Mouse (Mus musculus): ENCODE data around the gene Amn1.
"Not testable (repeated sequence)": the region's sequence is repeated elsewhere in the genome, so short reads cannot be mapped to it uniquely, and the experiment has no call there.

The Amn1 gene

GRCm38 (mm10) chr6:149154116-149155030 is 34.1 kb downstream of the Amn1 start:
- CTCF ChIA-PET = no interaction called here

- CTCF ChIA-PET = no interaction called here
Observed at GRCm38 (mm10) chr6:149153473-149154115, 34.9 kb downstream of the Amn1 start.

GRCm38 (mm10) chr6:149152119-149152518 is 36.4 kb downstream of the Amn1 start:
- CTCF ChIA-PET = no interaction called here

GRCm38 (mm10) chr6:149148436-149149229 is 39.9 kb downstream of the Amn1 start:
- CTCF ChIA-PET = no interaction called here

- CTCF ChIA-PET = no interaction called here
Observed at GRCm38 (mm10) chr6:149145143-149145542, 43.4 kb downstream of the Amn1 start.

GRCm38 (mm10) chr6:149141393-149142173 is 46.9 kb downstream of the Amn1 start:
- CTCF ChIA-PET = no interaction called here

- CTCF ChIA-PET = no interaction called here
Observed at GRCm38 (mm10) chr6:149139471-149139870, 49.0 kb downstream of the Amn1 start, which contains the start of gene Etfbkmt. Gene Etfbkmt (plus strand): TSS chr6:149139849.

- CTCF ChIA-PET = no interaction called here
Observed at GRCm38 (mm10) chr6:149139011-149139410, 49.5 kb downstream of the Amn1 start.

- CTCF ChIA-PET = interaction anchor here (0.7 kb wide), 1 partner anchor 99 kb away, joined by 4 read pairs; no protein-coding TSS in a partner anchor
Observed at GRCm38 (mm10) chr6:149137936-149138335, 50.6 kb downstream of the Amn1 start.

- CTCF ChIA-PET = interaction anchor here (0.6 kb wide), 1 partner anchor 44 kb away, joined by 3 read pairs; no protein-coding TSS in a partner anchor
Observed at GRCm38 (mm10) chr6:149135631-149136030, 52.9 kb downstream of the Amn1 start.

- CTCF ChIA-PET = interaction anchor here (0.6 kb wide), 1 partner anchor 43 kb away, joined by 3 read pairs; no protein-coding TSS in a partner anchor
Observed at GRCm38 (mm10) chr6:149134391-149135150, 53.9 kb downstream of the Amn1 start.

- CTCF ChIA-PET = interaction anchor here (0.6 kb wide), 2 partner anchors 179 to 238 kb away, joined by 3 read pairs; no protein-coding TSS in a partner anchor
Observed at GRCm38 (mm10) chr6:149132311-149133077, 56.0 kb downstream of the Amn1 start.

- CTCF ChIA-PET = interaction anchor here (0.6 kb wide), 1 partner anchor 415 kb away, joined by 3 read pairs; no protein-coding TSS in a partner anchor
Observed at GRCm38 (mm10) chr6:149131111-149131510, 57.4 kb downstream of the Amn1 start.

- CTCF ChIA-PET = not testable (repeated sequence)
Observed at GRCm38 (mm10) chr6:149129870-149130269, 58.6 kb downstream of the Amn1 start, which contains the start of gene Gm10203. Gene Gm10203 (plus strand): TSS chr6:149130170.

GRCm38 (mm10) chr6:149126675-149127074 is 61.8 kb downstream of the Amn1 start:
- CTCF ChIA-PET = interaction anchor here (0.7 kb wide), 1 partner anchor 179 kb away, joined by 12 read pairs; no protein-coding TSS in a partner anchor

GRCm38 (mm10) chr6:149123042-149123441 is 65.5 kb downstream of the Amn1 start:
- CTCF ChIA-PET = interaction anchor here (0.6 kb wide), 1 partner anchor 298 kb away, joined by 3 read pairs; no protein-coding TSS in a partner anchor

- CTCF ChIA-PET = interaction anchor here (1.1 to 1.4 kb wide), 2 partner anchors 13 to 62 kb away, joined by 3 to 4 read pairs; no protein-coding TSS in a partner anchor
Observed at GRCm38 (mm10) chr6:149119853-149120252, 68.7 kb downstream of the Amn1 start.

- CTCF ChIA-PET = interaction anchor here (0.7 to 1.4 kb wide), 4 partner anchors 12 to 107 kb away, joined by 3 to 4 read pairs (median 3); no protein-coding TSS in a partner anchor
Observed at GRCm38 (mm10) chr6:149118935-149119334, 69.6 kb downstream of the Amn1 start.

GRCm38 (mm10) chr6:149116992-149117391 is 71.5 kb downstream of the Amn1 start:
- CTCF ChIA-PET = interaction anchor here (0.7 kb wide), 1 partner anchor 55 kb away, joined by 3 read pairs; no protein-coding TSS in a partner anchor

Measured in spleen, embryonic (tissue).